Mouse (Mus musculus): Measurements from ENCODE around the gene Myo16.

DNA sequence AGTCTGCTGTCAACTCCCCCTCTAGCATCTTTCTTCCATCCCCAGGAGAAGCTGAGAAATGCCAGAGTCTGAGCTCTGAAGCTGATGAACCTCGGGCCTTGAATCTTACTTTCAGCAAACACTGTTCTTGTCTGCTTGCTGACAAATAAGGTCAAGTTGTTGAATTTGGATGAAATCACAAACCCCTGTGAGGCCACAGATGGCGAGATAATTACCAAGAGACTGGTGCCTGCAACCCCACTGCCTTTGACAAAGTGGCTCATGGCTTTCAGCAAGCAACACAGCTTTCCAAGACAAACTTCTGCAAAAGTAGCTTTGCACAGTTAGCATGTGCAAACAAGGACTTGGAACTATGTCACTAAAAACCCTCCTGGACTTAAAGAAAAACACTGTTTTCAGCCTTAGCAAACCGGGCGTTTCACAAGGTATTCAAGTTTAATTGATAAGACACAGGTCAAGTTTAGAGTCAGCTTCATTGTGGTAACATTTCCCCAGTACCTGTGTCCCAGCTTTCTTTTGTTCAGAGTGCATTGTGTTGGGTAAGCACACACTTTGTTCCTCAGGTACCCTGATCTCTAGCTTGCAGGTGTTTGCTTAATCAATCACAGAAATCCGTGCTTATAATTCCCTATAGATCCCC is 20.6 kb downstream of the Myo16 start:
- TF ChIP-seq CTCF (IDR thresholded peaks at IDR 0.05; ENCODE audit: borderline replicate concordance, insufficient read depth, low read length) = no peak
- TF ChIP-seq POLR2A (IDR thresholded peaks at IDR 0.05; ENCODE audit: low read depth, low read length) = no peak
